Mouse (Mus musculus) olfactory bulb, adult 2 months (tissue): Measurements from ENCODE around the gene Gnat1. TPM values are rescaled to one million over a fixed set of nuclear protein-coding genes. Genes with fewer than 3 reads are reported as not detected.

Experiments used
- H3K27ac ChIP-seq: fragments of 200-500 bp; 2 replicates; pipeline ENCODE4 v1.5.1; 2012; ENCODE audit warnings: low read depth, low read length; ENCODE audit not compliant: insufficient read depth
- H3K4me1 ChIP-seq: fragments of 200-500 bp; 2 replicates; pipeline ENCODE4 v1.6.1; 2012; ENCODE audit warnings: low read length; ENCODE audit not compliant: control insufficient read depth, insufficient read depth
- H3K4me3 ChIP-seq: fragments of 200-500 bp; 2 replicates; pipeline ENCODE4 v1.5.1; 2012; ENCODE audit warnings: mild to moderate bottlenecking, low read depth, low read length, moderate library complexity; ENCODE audit not compliant: insufficient read depth
- CTCF ChIP-seq: fragments of 200-500 bp; IDR thresholded peaks from 2 replicates; pipeline ENCODE4 v1.5.1; 2012; ENCODE audit warnings: low read depth, mild to moderate bottlenecking, low read length, moderate library complexity; ENCODE audit not compliant: insufficient read depth
- POLR2A ChIP-seq: fragments of 200-500 bp; IDR thresholded peaks from 2 replicates; pipeline ENCODE4 v1.6.1; 2012; ENCODE audit warnings: mild to moderate bottlenecking, low read depth, low read length, moderate library complexity; ENCODE audit not compliant: insufficient read depth
- WGBS: fragments of 180-500 bp; shearing (Covaris S2); methylation state at CpG from one replicate; pipeline ENCODE4 v1.1.7; 2018; 5-methylcytosine and 5-hydroxymethylcytosine counted together
- polyA plus RNA-seq: library from polyadenylated mRNA; stranded (reverse); fragments of >200 nt; gene quantifications from 2 replicates; pipeline ENCODE4 v1.2.4, GENCODE M21; 2012; ENCODE audit warnings: low replicate concordance; ENCODE audit not compliant: missing spikeins, insufficient read depth, insufficient read length

Gnat1 gene
- polyA plus RNA-seq, 1 experiment = not detected

GRCm38 (mm10) chr9:107627387-107628255 lies 51.9 kb downstream of the Gnat1 start:
- peak overlapping the region; percentile 55 for H3K27ac ChIP-seq

GRCm38 (mm10) chr9:107626844-107627277 lies 52.7 kb downstream of the Gnat1 start:
- TF ChIP-seq POLR2A (no peak), CTCF (peak; percentile 97)
- H3K4me3 ChIP-seq = no peak overlapping the region
- 2% methylated on average over 2 of the region's 2 CpGs for WGBS

More at GRCm38 (mm10) chr9:107627387-107628255, 51.9 kb downstream of the Gnat1 start:
- H3K4me3 ChIP-seq = no peak overlapping the region
- TF ChIP-seq POLR2A (no peak), CTCF (no peak)
- peaks cover 73% of the 10 kb centered on the region for H3K4me1 ChIP-seq
- 28% methylated on average over 20 of the region's 20 CpGs for WGBS

DNA sequence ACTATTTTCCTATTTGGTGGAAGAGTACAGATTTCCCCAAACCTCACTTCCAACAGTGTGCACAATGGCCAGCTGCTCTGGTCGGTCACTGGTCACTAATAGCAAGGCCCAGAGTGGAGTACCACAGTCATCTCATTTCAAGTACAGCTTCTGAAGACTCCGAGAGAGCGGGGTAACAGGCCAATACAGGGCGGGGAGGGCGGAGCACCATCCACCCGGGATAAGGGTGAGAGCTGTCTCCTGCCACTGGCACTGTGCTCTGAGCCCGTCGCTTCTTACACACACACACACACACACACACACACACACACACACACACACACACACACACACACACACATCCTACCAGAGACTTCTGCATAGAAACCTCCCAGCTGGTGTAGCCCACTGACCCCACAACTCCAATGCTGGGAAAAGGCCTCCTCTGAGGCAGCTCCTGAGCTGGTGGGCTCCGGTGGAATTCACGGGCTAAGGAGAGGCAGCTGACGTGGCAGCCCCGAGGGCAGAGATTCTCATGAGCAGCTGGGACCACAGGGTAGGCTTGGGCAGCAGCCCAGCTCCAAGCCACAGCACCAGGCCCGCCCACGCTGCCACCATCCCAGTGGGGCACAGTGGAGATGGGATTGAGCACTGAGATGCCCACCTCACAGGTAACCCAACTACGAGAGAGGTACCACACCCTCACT lies 53.2 kb downstream of the Gnat1 start:
- no peak overlapping the region for H3K4me3 ChIP-seq
- whole genome bisulfite sequencing = 21% methylated on average over 15 of the region's 15 CpGs
- TF ChIP-seq CTCF (no peak), POLR2A (no peak)
- H3K27ac ChIP-seq = peak overlapping the region; percentile 63
- H3K4me1 ChIP-seq = peaks cover 62% of the 10 kb centered on the region

More at GRCm38 (mm10) chr9:107626844-107627277, 52.7 kb downstream of the Gnat1 start:
- Histone ChIP-seq H3K27ac (peak overlapping the region; percentile 63), H3K4me1 (peaks cover 65% of the 10 kb centered on the region)

- Histone ChIP-seq H3K4me1 (peaks cover 57% of the 10 kb centered on the region), H3K4me3 (no peak overlapping the region), H3K27ac (no peak overlapping the region)
- TF ChIP-seq CTCF (no peak), POLR2A (no peak)
- WGBS = 82% methylated on average over 12 of the region's 12 CpGs
Measured at GRCm38 (mm10) chr9:107625351-107626128, 54.0 kb downstream of the Gnat1 start.

- Histone ChIP-seq H3K27ac (peak overlapping the region; percentile 34; the same call in 1 of the 2 replicates), H3K4me1 (peaks cover 52% of the 10 kb centered on the region), H3K4me3 (no peak overlapping the region)
- TF ChIP-seq POLR2A = no peak
- TF ChIP-seq CTCF = no peak
- 66% methylated on average over 3 of the region's 3 CpGs for WGBS
Measured at GRCm38 (mm10) chr9:107624951-107625350, 54.6 kb downstream of the Gnat1 start.

DNA sequence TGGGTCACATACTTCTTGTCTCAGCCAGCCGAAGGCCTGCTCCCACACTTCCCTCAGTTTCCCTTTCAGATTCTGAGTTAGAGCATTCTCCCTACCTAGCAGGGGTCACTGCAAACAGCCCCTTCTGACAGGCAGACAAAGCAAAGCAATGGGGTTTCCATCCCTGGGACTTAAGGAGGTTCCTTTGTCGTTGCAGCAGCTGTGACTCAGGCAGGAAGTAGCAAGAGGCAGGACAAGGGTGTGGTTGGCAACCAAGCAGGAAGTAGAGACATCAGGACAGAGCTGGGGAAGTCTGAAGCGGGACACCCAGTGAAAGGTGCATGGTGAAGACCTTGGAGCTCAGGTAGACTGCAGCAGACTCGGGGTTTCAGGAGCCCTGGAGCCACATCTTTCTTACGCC lies 55.0 kb downstream of the Gnat1 start:
- no peak for TF ChIP-seq CTCF
- TF ChIP-seq POLR2A = no peak
- peak overlapping the region; percentile 34; the same call in 1 of the 2 replicates for H3K27ac ChIP-seq
- peaks cover 50% of the 10 kb centered on the region for H3K4me1 ChIP-seq
- no peak overlapping the region for H3K4me3 ChIP-seq
- 65% methylated on average over 5 of the region's 5 CpGs for WGBS

Other genes starting within 250 kb of the Gnat1 start
- gene Tmem115, start 145.8 kb downstream of the Gnat1 start, polyA plus RNA-seq = not detected in 2 replicates
- gene Cyb561d2, start 137.5 kb downstream of the Gnat1 start, polyA plus RNA-seq = not detected in 2 replicates
- gene Nprl2, start 137.5 kb downstream of the Gnat1 start, polyA plus RNA-seq = not detected in 2 replicates
- not detected in 2 replicates for gene Zmynd10, start 132.4 kb downstream of the Gnat1 start, polyA plus RNA-seq
- gene Rassf1, start 128.2 kb downstream of the Gnat1 start, polyA plus RNA-seq = not detected in 2 replicates
- gene Tusc2, start 116.5 kb downstream of the Gnat1 start, polyA plus RNA-seq = not detected in 2 replicates
- not detected in 2 replicates for gene Hyal2, start 111.8 kb downstream of the Gnat1 start, polyA plus RNA-seq
- gene Hyal1, start 102.8 kb downstream of the Gnat1 start, polyA plus RNA-seq = not detected in 2 replicates
- gene Naa80, start 100.8 kb downstream of the Gnat1 start, polyA plus RNA-seq = not detected in 2 replicates
- not detected in 2 replicates for gene Hyal3, start 98.9 kb downstream of the Gnat1 start, polyA plus RNA-seq
- gene Ifrd2, start 92.1 kb downstream of the Gnat1 start, polyA plus RNA-seq = not detected in 2 replicates
- not detected in 2 replicates for gene Sema3b, start 70.5 kb downstream of the Gnat1 start, polyA plus RNA-seq
- 1,429 TPM in 1 of 2 replicates, not detected in the other for gene Gnai2, start 44.3 kb downstream of the Gnat1 start, polyA plus RNA-seq
- not detected in 2 replicates for gene Slc38a3, start 10.2 kb downstream of the Gnat1 start, polyA plus RNA-seq
- not detected in 2 replicates for gene Sema3f, start 30.8 kb upstream of the Gnat1 start, polyA plus RNA-seq
- gene Rbm5, start 91.3 kb upstream of the Gnat1 start, polyA plus RNA-seq = 401 and 773 TPM in 2 replicates
- 246 and 345 TPM in 2 replicates for gene Rbm6, start 193.5 kb upstream of the Gnat1 start, polyA plus RNA-seq
- gene Mon1a, start 208.4 kb upstream of the Gnat1 start, polyA plus RNA-seq = not detected in 2 replicates
- gene Mst1r, start 227.2 kb upstream of the Gnat1 start, polyA plus RNA-seq = not detected in 2 replicates
- gene Actl11, start 248.8 kb upstream of the Gnat1 start, polyA plus RNA-seq = not detected in 2 replicates